ENCODE assay signal across 10 mouse cellular contexts in the genomic region with DNA sequence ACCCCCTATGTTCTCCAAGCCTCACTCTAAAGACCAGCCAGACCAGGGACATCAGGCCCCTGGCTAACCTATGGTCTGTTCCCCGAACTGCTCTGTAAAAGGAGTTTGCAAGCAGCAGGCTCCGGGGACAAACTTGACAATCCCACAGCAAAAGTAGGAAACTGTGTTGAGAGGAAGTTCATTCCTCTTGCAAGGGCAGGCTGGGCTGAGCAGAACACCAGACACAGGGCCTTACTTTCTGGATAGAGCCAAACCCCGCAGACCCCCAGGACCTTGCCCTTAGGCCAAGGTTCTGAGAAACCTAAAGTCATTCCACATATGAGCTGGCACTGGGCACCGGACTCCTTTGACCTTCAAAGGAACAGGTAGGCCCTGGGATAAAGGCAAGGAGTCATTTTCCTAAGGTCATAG. TPM values are rescaled to one million over a fixed set of nuclear protein-coding genes. Genes with fewer than 3 reads are reported as not detected.
DNase-seq lines count a peak whose midpoint lies in the region; ATAC-seq and TF ChIP-seq lines count a peak whose summit lies in the region.
"Had no signal": no experiment of that assay in that cellular context is flagged by ENCODE, and none has a peak within 500 bp of the region (broad histone marks: within the 10 kb centered on the region; RNA-seq: fewer than 3 reads in every experiment).

No protein-coding gene starts in this region.

- no peak for ATAC-seq in hindbrain, embryonic 13.5 days (ENCODE audit: low FRiP score)
- ATAC-seq in midbrain, embryonic 15.5 days (replicated peaks), result no peak

- 46% methylated on average over 4 of the region's 4 CpGs for WGBS in kidney, adult 2 months
- WGBS in hindbrain, embryonic 13.5 days, result 58% methylated on average over 4 of the region's 4 CpGs
- WGBS in midbrain, embryonic 15.5 days, result 54% methylated on average over 4 of the region's 4 CpGs

- H3K27me3 ChIP-seq in kidney, adult 2 months (replicated peaks; ENCODE audit: control insufficient read depth, insufficient read depth, low read length), result no peaks in the 10 kb centered on the region
- peaks cover 69% of the 10 kb centered on the region for H3K27me3 ChIP-seq in hindbrain, embryonic 13.5 days
- H3K27me3 ChIP-seq in midbrain, embryonic 15.5 days (replicated peaks), result peaks cover 44% of the 10 kb centered on the region
- H3K27me3 ChIP-seq: Patski had no signal

- H3K27ac ChIP-seq in kidney, adult 2 months (ENCODE audit: insufficient read depth, low read depth, low read length), result peak overlapping the region; percentile 85
- 0 out of 2 replicates have a peak overlapping the region, but pooled peaks have one; percentile 8 for H3K27ac ChIP-seq in hindbrain, embryonic 13.5 days
- peak overlapping the region; percentile 14; the same call in 1 of the 2 replicates for H3K27ac ChIP-seq in midbrain, embryonic 15.5 days

- peak; percentile 52 for DNase-seq in kidney, adult 2 months
- no peak for DNase-seq in kidney, postnatal 36 days
- DNase-seq in adrenal gland, postnatal 14 days, result peak; percentile 40
- DNase-seq in cerebellum, postnatal 25 days, result no peak
- DNase-seq in c-Kit-positive CD71-positive TER-119-positive erythroid progenitor cells, embryonic 14.5 days (ENCODE audit: low spot score), result no peak
- no peak for DNase-seq in layer of hippocampus, adult 18-20 months (ENCODE audit: low spot score in 2 of 2)

- H3K4me1 ChIP-seq in kidney, adult 2 months (ENCODE audit: control insufficient read depth, insufficient read depth, low read length), result peaks cover 4% of the 10 kb centered on the region; the same call in 1 of the 2 replicates
- H3K4me1 ChIP-seq in hindbrain, embryonic 13.5 days (replicated peaks), result peaks cover 57% of the 10 kb centered on the region
- peaks cover 21% of the 10 kb centered on the region for H3K4me1 ChIP-seq in midbrain, embryonic 15.5 days

- no peak for TF ChIP-seq CTCF in kidney, adult 2 months (conservative IDR thresholded peaks at IDR 0.05; ENCODE audit: insufficient read depth, insufficient read length, low read depth, low read length)

- H3K4me2 ChIP-seq in hindbrain, embryonic 13.5 days, result peak overlapping the region; percentile 88
- H3K4me2 ChIP-seq in midbrain, embryonic 15.5 days, result peak overlapping the region; percentile 88; the same call in 1 of the 2 replicates

- no peaks in the 10 kb centered on the region for H3K9me3 ChIP-seq in hindbrain, embryonic 13.5 days
- no peaks in the 10 kb centered on the region for H3K9me3 ChIP-seq in midbrain, embryonic 15.5 days

- H3K36me3 ChIP-seq in kidney, adult 2 months (ENCODE audit: control insufficient read depth, insufficient read depth, low read length), result no peaks in the 10 kb centered on the region
- H3K36me3 ChIP-seq in hindbrain, embryonic 13.5 days, result no peaks in the 10 kb centered on the region
- H3K36me3 ChIP-seq in midbrain, embryonic 15.5 days (replicated peaks), result no peaks in the 10 kb centered on the region

- no peak overlapping the region for H3K9ac ChIP-seq in hindbrain, embryonic 13.5 days
- no peak overlapping the region for H3K9ac ChIP-seq in midbrain, embryonic 15.5 days

- no peak overlapping the region for H3K4me3 ChIP-seq in kidney, adult 2 months (ENCODE audit: insufficient read depth, low read depth, low read length)
- H3K4me3 ChIP-seq in hindbrain, embryonic 13.5 days, result no peak overlapping the region
- no peak overlapping the region for H3K4me3 ChIP-seq in midbrain, embryonic 15.5 days

- TF ChIP-seq POLR2A in kidney, adult 2 months (IDR thresholded peaks at IDR 0.05; ENCODE audit: low read depth, low read length), result no peak

RNA-seq across cellular contexts. Expression of a gene that starts 0.7 kb away (rescaled TPM):
- 54.2 and 60.2 TPM in 2 replicates for polyA plus RNA-seq in kidney, adult 2 months (2012; rRNA removed)
- total RNA-seq in adrenal gland, postnatal 14 days (2021), result 154 and 173 TPM in 2 replicates
- 9.1 and 11.3 TPM in 2 replicates for polyA plus RNA-seq in hindbrain, embryonic 13.5 days (2015; fragmentation: Nextera tagmentation; extraction: Ambion mirVana)
- 8.0 and 8.3 TPM in 2 replicates for polyA plus RNA-seq in midbrain, embryonic 15.5 days (2015; fragmentation: Nextera tagmentation; extraction: Ambion mirVana)
- 10 to 100 TPM; 22.0 to 23.0 TPM for total RNA-seq in layer of hippocampus, adult 18-20 months (2021)

RNA-seq across cellular contexts. Expression of a gene that starts 50.8 kb away (rescaled TPM):
- polyA plus RNA-seq in kidney, adult 2 months (2012; rRNA removed), result not detected in 2 replicates
- total RNA-seq in adrenal gland, postnatal 14 days (2021), result not detected in 2 replicates
- not detected in 2 replicates for polyA plus RNA-seq in hindbrain, embryonic 13.5 days (2015; fragmentation: Nextera tagmentation; extraction: Ambion mirVana)
- polyA plus RNA-seq in midbrain, embryonic 15.5 days (2015; fragmentation: Nextera tagmentation; extraction: Ambion mirVana), result not detected in 2 replicates
- total RNA-seq in layer of hippocampus, adult 18-20 months (2021), result not detected
- polyA plus RNA-seq: large intestine, adult 2 months; Patski had no signal

Comparison
In these comparisons a context has a peak if more than half of its experiments do, and no peak if none do; other contexts are left out.
1. DNase-seq: peak in kidney, adult 2 months (single experiment) and adrenal gland, postnatal 14 days (single experiment); none in kidney, postnatal 36 days (0 of 2), cerebellum, postnatal 25 days (0 of 2), c-Kit-positive CD71-positive TER-119-positive erythroid progenitor cells, embryonic 14.5 days (single experiment) and layer of hippocampus, adult 18-20 months (0 of 2).
2. H3K27ac ChIP-seq: peak in every context shown above with its lines; median percentile 85 in kidney, adult 2 months; 14 in midbrain, embryonic 15.5 days; 8 in hindbrain, embryonic 13.5 days.